Mouse (Mus musculus): ENCODE data around the gene Fam219a. TPM values are rescaled to one million over a fixed set of nuclear protein-coding genes. Genes with fewer than 3 reads are reported as not detected.

Fam219a gene
- total RNA-seq, 2 experiments from 2014 or later = 159 to 163 TPM

DNA sequence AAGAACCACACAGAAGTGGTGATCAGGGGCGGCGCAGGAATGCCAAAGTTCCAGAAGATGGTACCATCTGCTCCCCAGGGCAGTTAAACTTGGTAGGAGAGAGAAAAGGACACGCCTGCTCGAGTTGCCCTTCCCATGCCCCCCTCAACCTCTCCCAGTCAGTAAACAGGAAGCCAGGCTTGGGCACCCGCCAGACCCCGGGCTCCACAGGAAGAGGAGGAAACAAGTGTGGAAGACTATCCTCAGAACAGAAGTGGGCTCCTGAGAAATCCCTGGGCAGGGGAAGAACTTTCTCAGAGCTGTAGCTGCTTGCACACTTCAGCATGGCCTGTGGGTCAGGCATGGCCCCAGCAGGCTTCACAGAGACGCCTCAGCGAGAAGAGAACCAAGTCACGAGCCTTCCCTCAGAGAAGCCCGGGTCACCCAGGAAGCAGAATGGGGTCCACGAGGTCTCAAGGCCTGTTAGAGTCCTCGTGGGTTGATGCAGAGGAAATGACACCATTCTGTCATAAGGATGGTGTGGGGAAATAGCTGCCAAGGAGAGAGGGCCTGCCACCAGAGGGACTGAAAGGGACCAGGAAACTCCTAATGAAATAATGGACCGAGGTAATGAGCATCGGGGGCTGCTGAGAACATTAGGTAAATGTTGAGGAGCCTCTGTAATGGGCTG lies 14.2 kb downstream of the Fam219a start:
- DNase-seq (ENCODE audit: low spot score in 2 of 2) = no peak

GRCm38 (mm10) chr4:41553116-41553515 lies 16.2 kb downstream of the Fam219a start:
- no peak for DNase-seq (ENCODE audit: low spot score in 2 of 2)

DNA sequence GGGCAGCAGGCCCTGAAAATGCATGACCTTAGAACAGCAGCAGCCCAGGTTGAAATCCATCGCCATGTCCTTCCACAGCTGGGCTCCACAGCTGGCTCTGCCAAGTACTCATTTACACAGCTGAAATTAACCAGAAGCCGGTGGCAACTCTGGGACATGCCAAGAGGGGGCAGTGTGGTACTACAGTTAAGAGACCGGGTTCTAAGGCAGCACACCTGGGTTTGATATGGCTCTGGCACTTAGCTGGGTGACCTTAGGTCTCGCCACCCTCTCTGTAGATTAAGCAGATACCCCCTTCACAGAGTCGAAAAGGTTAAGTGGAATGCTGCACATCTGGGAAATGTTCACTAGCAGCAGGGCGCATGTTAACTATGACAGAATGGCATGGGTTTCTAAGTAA lies 16.8 kb downstream of the Fam219a start:
- peak in 1 of 2 experiments; percentile 82 for DNase-seq (ENCODE audit: low spot score in 2 of 2)

DNA sequence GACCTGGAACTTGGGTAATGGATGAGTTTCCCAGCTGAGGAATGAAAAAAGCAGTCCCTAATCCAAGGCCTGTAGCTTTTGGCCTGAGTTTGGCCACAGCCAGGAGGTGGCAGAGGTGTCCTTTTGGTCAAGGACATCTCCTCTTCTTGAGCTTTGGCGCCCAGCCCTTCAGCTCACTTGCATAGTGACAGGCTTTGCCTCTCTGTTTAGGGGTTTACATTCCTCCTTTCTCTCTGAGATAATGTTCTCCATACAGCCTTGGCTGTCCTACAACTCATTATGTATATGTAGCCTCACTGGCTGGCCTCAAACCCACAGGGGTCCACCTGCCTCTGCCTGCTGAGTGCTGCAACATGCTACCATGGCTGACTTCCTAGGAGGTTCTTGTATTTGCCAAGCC lies 22.3 kb downstream of the Fam219a start:
- no peak for DNase-seq (ENCODE audit: low spot score in 2 of 2)

- DNase-seq (ENCODE audit: low spot score in 2 of 2) = peak in 1 of 2 experiments; percentile 41
Measured at GRCm38 (mm10) chr4:41545985-41546384, 23.4 kb downstream of the Fam219a start.

- no peak for DNase-seq (ENCODE audit: low spot score in 2 of 2)
Measured at GRCm38 (mm10) chr4:41542136-41542535, 27.2 kb downstream of the Fam219a start.

- no peak for DNase-seq (ENCODE audit: low spot score in 2 of 2)
Measured at GRCm38 (mm10) chr4:41534866-41535265, 34.5 kb downstream of the Fam219a start.

DNA sequence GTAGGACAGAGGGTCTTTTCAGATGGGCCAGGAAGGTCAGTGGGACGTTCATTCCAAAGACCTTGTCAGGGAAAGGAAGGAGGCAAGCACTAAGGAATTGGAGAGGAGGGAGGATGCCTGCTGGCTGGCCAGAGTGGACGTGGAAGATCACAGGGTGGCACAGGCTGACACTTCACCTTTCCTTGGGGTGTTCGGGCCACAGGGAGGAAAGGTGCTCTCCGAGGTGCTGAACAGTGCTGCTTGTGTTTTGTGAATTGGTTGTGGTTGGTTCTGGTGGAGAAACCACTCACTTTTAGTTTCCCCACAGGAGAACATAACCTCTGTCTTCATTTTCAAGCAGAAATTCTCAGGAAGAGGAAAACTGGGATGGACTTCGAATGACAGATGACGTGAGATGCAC lies 36.9 kb downstream of the Fam219a start:
- no peak for DNase-seq (ENCODE audit: low spot score in 2 of 2)

- no peak for DNase-seq (ENCODE audit: low spot score in 2 of 2)
Measured at GRCm38 (mm10) chr4:41527996-41528395, 41.3 kb downstream of the Fam219a start.

DNA sequence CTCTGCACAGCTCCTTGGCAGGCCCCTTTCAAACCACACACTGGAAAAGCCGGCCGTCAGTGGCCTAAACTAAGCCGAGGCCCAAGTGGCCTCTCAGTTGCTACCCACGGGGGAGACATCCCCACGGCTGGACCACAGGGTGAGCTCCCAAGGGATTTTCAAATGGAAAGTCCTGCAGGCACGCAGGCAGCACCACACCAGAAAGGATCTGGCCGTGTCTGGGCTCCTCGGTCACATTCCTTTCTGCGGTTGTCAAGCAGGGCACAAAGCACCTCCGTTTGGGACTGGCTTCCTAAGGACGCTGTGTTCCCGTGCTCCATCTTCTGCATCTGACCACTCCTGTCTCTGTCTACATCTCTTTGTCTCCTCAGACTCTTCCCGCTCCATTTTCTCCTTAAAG lies 42.3 kb downstream of the Fam219a start:
- no peak for DNase-seq (ENCODE audit: low spot score in 2 of 2)

DNA sequence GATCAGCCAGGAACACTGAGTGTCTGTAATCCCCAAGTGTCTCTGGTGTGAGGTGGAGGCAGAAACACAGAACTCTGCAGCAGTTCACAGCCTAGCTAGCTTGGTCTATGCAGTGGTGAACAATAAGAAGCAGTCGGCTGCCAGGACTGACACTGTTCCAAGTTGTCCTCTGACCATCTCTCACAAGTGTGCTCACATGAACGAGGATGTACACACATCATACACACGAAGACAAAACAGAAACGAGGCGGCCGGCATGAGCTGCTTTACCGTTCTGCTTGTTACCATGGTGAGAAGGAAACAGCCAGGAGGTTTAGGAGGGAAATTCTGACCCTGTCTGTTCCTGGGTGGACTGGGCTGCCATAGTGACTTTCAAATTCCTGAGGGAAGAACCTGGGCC lies 42.8 kb downstream of the Fam219a start:
- DNase-seq (ENCODE audit: low spot score in 2 of 2) = no peak

DNA sequence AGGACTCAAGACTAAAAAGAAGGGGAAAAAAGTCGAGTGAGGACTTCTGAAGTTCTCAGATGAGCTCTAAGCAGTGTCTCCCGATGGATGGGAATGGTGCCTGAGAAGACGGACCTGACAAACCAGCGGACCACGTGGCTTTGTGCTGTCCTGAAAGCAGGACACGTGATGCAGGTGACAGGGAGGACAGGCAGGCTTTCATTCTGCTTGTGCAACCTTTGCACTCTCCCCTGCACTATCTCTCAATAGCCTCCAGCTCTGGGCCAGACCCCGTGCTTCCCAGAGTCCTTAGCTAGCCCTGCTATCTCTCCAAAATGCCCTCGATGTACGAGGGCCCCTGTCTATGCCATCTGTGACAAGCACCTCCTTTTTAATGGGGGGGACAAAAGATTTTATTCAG lies 44.5 kb downstream of the Fam219a start:
- no peak for DNase-seq (ENCODE audit: low spot score in 2 of 2)

DNA sequence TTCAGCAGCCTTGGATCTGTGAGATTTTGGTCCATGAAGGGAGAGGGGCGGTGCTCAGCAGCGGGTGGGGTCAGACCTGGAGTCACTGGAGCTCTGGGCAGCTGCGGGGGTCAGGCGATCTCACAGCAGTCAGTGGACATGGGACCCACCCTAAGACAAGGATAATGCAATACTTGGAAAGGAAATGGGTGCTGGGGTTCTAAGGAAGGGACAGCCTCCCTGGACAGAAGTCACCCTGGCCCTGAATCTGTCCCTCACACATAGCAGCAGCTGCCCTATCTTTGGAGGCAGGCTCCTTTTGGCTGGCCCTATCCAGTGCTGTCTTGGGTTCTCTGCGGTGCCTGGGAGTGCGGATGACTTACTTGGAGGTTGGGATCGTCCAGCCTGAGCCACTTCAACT lies 45.5 kb downstream of the Fam219a start:
- DNase-seq (ENCODE audit: low spot score in 2 of 2) = no peak

DNA sequence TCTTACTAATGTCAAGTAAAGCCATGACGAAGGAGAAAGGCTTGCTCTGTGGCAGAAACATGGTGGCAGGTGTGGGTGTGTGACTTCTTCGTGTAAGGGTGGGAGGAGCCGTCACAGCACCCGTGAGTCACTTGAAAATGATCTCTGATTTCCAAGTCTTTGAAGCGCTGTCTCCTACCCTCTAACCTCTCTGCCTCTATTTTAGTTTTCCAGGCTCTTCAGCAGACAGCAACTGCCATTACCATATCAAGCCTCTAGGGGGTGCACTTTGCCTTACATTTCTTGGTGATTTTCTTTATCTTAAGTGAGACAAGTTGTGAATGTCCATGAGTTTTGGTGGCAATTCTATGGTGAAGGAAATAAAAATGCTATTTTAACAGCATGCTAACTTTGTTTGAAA lies 46.5 kb downstream of the Fam219a start:
- DNase-seq (ENCODE audit: low spot score in 2 of 2) = peak in 1 of 2 experiments; percentile 83

DNA sequence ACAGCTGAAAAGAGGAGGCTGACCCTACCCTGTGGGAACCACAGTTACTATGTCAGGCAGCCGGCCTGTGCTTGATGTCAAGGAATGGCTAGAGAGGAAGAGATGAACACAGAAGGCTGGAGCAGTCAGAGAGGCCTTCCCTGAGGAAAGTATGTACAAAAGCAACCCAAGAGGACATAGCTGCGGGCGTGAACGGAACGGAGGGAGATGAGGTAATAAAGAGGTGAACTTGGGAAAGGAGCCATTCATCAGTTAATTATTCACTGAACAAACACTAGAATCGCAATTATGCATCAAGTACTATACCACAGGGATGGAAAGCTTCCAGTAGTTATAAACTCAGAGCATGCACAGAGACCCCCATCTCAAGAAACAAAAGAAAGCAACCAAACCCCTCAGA lies 47.2 kb downstream of the Fam219a start:
- no peak for DNase-seq (ENCODE audit: low spot score in 2 of 2)

DNA sequence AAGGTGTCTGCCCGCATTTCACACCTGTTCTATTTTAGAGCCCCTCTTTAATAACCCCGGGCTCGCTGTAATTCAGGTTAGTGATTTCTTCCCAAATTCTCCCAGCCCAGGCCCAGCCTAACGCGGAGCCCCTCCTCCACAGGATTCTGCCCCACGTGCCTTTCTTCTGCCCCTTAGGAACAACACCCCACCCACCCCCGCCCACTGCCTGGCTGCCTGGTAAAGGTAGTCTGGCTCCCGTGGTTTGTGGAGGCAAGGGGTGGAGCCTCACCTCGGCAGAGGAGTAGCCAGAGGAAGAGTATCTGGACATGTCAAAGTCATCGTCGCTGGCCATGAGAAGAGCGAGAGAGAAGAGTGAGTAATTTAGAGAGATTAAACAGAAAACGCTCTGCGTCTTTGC lies 48.7 kb downstream of the Fam219a start:
- no peak for DNase-seq (ENCODE audit: low spot score in 2 of 2)

GRCm38 (mm10) chr4:41519195-41519594 lies 50.1 kb downstream of the Fam219a start:
- DNase-seq (ENCODE audit: low spot score in 2 of 2) = no peak

GRCm38 (mm10) chr4:41518349-41518748 lies 51.0 kb downstream of the Fam219a start:
- DNase-seq (ENCODE audit: low spot score in 2 of 2) = no peak

- DNase-seq (ENCODE audit: low spot score in 2 of 2) = no peak
Measured at GRCm38 (mm10) chr4:41517233-41517632, 52.1 kb downstream of the Fam219a start, which contains the start of gene 1110017D15Rik. Gene 1110017D15Rik (minus strand): TSS chr4:41517333.

GRCm38 (mm10) chr4:41513714-41514113 lies 55.6 kb downstream of the Fam219a start:
- DNase-seq (ENCODE audit: low spot score in 2 of 2) = no peak

DNA sequence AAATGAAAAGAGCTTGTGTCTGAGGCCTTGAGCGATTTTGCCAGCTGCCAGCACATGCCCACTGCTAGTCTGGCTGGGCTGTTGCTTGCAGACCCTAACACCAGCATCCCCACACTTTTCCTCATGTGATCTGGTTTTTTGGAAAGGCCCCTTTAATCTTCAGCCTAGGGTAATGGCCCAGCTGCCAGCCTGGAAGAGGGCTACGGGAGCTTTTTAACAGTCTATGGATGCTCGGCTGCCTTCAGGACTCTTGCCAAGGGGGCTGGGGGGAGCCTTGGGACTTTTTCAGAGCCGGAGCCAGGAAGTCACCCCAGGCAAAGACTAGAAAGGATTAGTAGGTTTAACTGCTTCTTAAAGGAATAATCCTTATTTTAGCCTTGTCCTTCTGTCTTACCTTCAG lies 56.0 kb downstream of the Fam219a start:
- no peak for DNase-seq (ENCODE audit: low spot score in 2 of 2)

DNA sequence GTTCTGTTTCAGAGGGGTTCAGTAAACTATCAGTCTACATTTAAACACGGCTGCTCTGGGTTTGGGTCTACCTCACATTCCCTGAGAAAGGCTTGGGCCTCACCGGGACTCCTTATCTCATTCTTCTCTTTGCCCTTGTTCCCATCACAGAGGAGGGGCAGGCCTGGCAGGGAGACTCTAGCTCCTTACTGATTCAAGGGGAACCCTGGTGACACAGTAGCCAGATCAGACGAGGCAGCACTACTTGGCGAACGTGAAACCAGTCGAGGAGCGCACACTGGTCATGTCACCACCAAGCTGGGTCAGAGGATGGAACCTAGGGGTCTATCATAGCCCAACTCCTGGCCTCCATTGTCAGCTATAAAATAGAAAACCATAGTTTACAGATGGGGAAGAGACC lies 61.3 kb downstream of the Fam219a start:
- no peak for DNase-seq (ENCODE audit: low spot score in 2 of 2)

GRCm38 (mm10) chr4:41507326-41507924 lies 61.9 kb downstream of the Fam219a start:
- no peak for DNase-seq (ENCODE audit: low spot score in 2 of 2)

Data from layer of hippocampus, adult 18-20 months (tissue).